Mouse (Mus musculus): ENCODE results near the gene Pde4c. TPM values are rescaled to one million over a fixed set of nuclear protein-coding genes. Genes with fewer than 3 reads are reported as not detected.
A peak's percentile ranks its signal among the peaks of the same experiment; 100 is the strongest.

The Pde4c gene
- polyA plus RNA-seq, 1 experiment from 2014 or later: 8.0 TPM

DNA sequence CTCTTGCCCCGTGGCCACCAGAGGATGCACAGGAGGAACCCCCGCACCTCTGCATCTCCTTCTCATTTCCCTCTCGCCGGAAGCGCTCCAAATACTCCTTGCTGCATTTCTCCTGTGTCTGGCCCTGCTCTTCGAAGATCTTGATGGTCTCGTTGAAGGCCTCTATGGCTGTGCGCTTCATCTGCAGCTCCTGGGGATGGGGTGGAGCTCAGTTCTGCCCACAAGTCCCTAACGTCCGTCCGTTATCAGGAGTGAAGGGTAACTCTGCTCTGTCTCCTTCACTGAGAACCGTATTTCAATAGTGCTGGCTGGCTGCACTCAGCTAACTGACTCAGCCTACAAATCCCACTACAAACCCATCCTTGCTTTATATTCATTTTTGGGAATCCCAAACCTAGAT is 46.3 kb downstream of the Pde4c start:
- no peak for ATAC-seq (replicated peaks; ENCODE audit: low FRiP score, low read depth)
- no peak overlapping the region for H3K4me2 ChIP-seq (ENCODE audit: low read length)
- H3K9me3 ChIP-seq (replicated peaks; ENCODE audit: low read length): no peaks in the 10 kb centered on the region
- H3K27ac ChIP-seq: no peak overlapping the region
- no peak overlapping the region for H3K4me3 ChIP-seq (replicated peaks; ENCODE audit: low read depth, low read length)
- no peak overlapping the region for H3K9ac ChIP-seq (ENCODE audit: low read depth, low read length)
- H3K4me1 ChIP-seq (replicated peaks; ENCODE audit: insufficient read depth, low read length): peaks cover 30% of the 10 kb centered on the region
- WGBS: 78% methylated on average over 12 of the region's 12 CpGs
- peaks cover 32% of the 10 kb centered on the region; the same call in 1 of the 2 replicates for H3K36me3 ChIP-seq (ENCODE audit: insufficient read depth, low read length)
- TF ChIP-seq CTCF (IDR thresholded peaks at IDR 0.05; ENCODE audit: low read depth): no peak
- no peaks in the 10 kb centered on the region for H3K27me3 ChIP-seq (ENCODE audit: insufficient read depth, low read length)
- no peak for DNase-seq (ENCODE audit: low spot score)

DNA sequence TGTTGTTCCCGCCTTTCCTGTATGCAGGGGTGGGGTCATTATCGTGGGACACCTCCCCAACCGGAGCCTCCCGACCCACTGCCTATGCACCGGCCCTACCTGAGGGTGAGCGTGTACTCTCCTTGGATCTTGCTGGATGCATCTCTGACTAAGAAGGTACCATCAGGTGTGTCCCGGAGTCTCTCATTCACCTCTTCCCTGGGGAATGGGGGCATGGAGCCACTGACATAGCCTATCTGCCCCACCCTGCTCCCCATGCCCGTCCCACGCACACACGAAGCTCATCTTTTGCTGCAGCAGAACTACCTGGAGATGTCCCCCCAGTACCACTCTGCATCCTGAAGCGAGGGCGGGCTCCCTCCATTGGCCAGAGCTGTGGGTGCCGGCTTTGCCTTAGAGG is 47.2 kb downstream of the Pde4c start:
- 95% methylated on average over 13 of the region's 13 CpGs for WGBS
- Histone ChIP-seq H3K4me1 (replicated peaks; ENCODE audit: insufficient read depth, low read length) (peaks cover 30% of the 10 kb centered on the region), H3K27ac (no peak overlapping the region), H3K4me3 (replicated peaks; ENCODE audit: low read depth, low read length) (no peak overlapping the region), H3K4me2 (ENCODE audit: low read length) (no peak overlapping the region), H3K9me3 (replicated peaks; ENCODE audit: low read length) (no peaks in the 10 kb centered on the region), H3K27me3 (ENCODE audit: insufficient read depth, low read length) (no peaks in the 10 kb centered on the region), H3K36me3 (ENCODE audit: insufficient read depth, low read length) (peaks cover 32% of the 10 kb centered on the region; the same call in 1 of the 2 replicates), H3K9ac (ENCODE audit: low read depth, low read length) (no peak overlapping the region)
- TF ChIP-seq CTCF (IDR thresholded peaks at IDR 0.05; ENCODE audit: low read depth): no peak
- ATAC-seq (replicated peaks; ENCODE audit: low FRiP score, low read depth): no peak
- DNase-seq (ENCODE audit: low spot score): no peak

DNA sequence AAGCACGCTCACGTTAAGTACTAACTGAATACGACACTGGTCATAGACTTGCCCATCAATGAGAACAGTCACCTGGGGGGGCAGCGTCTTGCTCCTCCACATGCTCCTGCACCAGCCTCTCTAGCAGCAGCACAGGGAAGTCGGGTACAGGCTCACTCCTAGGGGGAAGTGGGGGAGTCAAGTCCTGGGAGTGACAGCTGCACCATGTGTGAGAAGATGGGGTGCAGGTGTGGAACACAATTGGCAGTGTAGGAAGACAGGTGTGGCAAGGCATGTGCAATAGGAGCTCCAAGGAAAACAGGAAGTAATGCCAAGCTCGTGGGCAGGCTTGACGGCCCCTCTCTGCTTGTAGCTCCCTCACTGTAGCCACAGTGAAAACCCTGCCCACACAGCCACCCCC is 47.7 kb downstream of the Pde4c start:
- Histone ChIP-seq H3K9ac (ENCODE audit: low read depth, low read length) (no peak overlapping the region), H3K27ac (no peak overlapping the region), H3K4me2 (ENCODE audit: low read length) (no peak overlapping the region), H3K4me1 (replicated peaks; ENCODE audit: insufficient read depth, low read length) (peaks cover 29% of the 10 kb centered on the region), H3K9me3 (replicated peaks; ENCODE audit: low read length) (no peaks in the 10 kb centered on the region), H3K4me3 (replicated peaks; ENCODE audit: low read depth, low read length) (no peak overlapping the region), H3K36me3 (ENCODE audit: insufficient read depth, low read length) (peaks cover 32% of the 10 kb centered on the region; the same call in 1 of the 2 replicates), H3K27me3 (ENCODE audit: insufficient read depth, low read length) (no peaks in the 10 kb centered on the region)
- no peak for TF ChIP-seq CTCF (IDR thresholded peaks at IDR 0.05; ENCODE audit: low read depth)
- ATAC-seq (replicated peaks; ENCODE audit: low FRiP score, low read depth) (no peak), DNase-seq (ENCODE audit: low spot score) (no peak)
- 78% methylated on average over 7 of the region's 7 CpGs for WGBS

DNA sequence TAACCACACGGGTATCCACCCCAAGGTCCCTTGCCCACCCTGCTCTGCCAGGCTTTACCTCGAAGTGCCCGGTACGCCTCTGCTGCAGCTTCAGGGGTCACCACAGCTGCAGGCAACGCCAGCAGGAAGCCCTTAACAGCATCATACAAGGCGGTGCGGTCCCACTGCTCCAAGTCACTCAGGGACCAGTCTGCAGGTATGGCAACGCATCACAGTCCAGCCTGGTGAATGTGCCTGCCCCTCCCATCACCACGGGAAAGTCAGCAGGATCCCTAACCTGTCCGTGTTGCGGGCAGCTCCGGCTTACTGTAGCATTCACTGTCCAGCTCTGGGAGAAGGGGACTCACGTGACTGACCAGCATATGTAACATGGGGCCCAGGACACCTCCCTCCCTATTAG is 48.6 kb downstream of the Pde4c start:
- Histone ChIP-seq H3K4me1 (replicated peaks; ENCODE audit: insufficient read depth, low read length) (peaks cover 21% of the 10 kb centered on the region), H3K4me2 (ENCODE audit: low read length) (no peak overlapping the region), H3K4me3 (replicated peaks; ENCODE audit: low read depth, low read length) (no peak overlapping the region), H3K36me3 (ENCODE audit: insufficient read depth, low read length) (peaks cover 32% of the 10 kb centered on the region; the same call in 1 of the 2 replicates), H3K27me3 (ENCODE audit: insufficient read depth, low read length) (no peaks in the 10 kb centered on the region), H3K9me3 (replicated peaks; ENCODE audit: low read length) (no peaks in the 10 kb centered on the region), H3K27ac (no peak overlapping the region), H3K9ac (ENCODE audit: low read depth, low read length) (no peak overlapping the region)
- TF ChIP-seq CTCF (IDR thresholded peaks at IDR 0.05; ENCODE audit: low read depth): no peak
- no peak for DNase-seq (ENCODE audit: low spot score)
- WGBS: 92% methylated on average over 13 of the region's 13 CpGs
- ATAC-seq (replicated peaks; ENCODE audit: low FRiP score, low read depth): no peak

DNA sequence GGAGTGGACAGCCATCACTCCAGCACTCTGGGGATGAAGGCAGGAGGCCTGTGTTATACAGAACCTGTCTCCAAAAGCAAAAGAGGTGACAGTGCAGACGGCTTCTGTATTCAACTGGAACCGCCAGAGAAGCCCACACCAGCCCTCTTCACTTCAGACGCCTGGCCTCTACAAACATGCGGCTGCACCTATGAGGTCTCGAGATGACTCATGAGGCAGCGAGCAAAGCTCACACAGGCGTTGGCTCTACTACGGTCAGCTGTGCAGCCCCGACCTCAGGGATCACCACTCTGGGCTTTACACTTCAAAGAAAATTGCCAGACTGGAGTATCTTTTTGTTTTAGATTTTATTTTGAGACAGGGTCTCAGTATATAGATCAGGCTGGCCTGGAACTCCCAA is 49.4 kb downstream of the Pde4c start:
- Histone ChIP-seq H3K27ac (no peak overlapping the region), H3K4me1 (replicated peaks; ENCODE audit: insufficient read depth, low read length) (peaks cover 25% of the 10 kb centered on the region), H3K36me3 (ENCODE audit: insufficient read depth, low read length) (peaks cover 32% of the 10 kb centered on the region; the same call in 1 of the 2 replicates), H3K9ac (ENCODE audit: low read depth, low read length) (peak overlapping the region; percentile 98), H3K4me3 (replicated peaks; ENCODE audit: low read depth, low read length) (no peak overlapping the region), H3K27me3 (ENCODE audit: insufficient read depth, low read length) (no peaks in the 10 kb centered on the region), H3K4me2 (ENCODE audit: low read length) (no peak overlapping the region), H3K9me3 (replicated peaks; ENCODE audit: low read length) (no peaks in the 10 kb centered on the region)
- TF ChIP-seq CTCF (IDR thresholded peaks at IDR 0.05; ENCODE audit: low read depth): no peak
- ATAC-seq (replicated peaks; ENCODE audit: low FRiP score, low read depth) (no peak), DNase-seq (ENCODE audit: low spot score) (no peak)
- WGBS: 73% methylated on average over 9 of the region's 9 CpGs

DNA sequence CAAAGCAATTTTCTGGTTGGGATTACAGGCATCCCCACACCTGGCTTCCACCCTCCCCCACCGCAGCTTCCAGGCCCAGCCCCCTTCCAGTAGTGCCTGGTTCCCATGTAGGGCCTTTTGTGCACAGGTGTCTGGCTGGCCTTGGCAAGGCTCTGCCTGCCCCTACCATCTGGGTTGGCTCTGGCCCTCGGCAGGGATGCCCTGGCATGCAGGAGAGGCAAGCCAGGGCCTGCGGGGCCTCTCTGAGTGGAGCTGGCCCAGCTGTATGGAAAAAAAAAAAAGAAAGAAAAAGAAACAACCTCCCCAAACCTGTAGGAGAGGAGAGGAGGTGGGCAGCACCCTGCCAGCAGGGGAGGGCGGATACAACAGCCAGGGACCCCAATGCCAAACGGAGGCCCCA is 49.9 kb downstream of the Pde4c start:
- peaks cover 27% of the 10 kb centered on the region for H3K4me1 ChIP-seq (replicated peaks; ENCODE audit: insufficient read depth, low read length)
- H3K4me3 ChIP-seq (replicated peaks; ENCODE audit: low read depth, low read length): no peak overlapping the region
- DNase-seq (ENCODE audit: low spot score) (no peak), ATAC-seq (replicated peaks; ENCODE audit: low FRiP score, low read depth) (no peak)
- H3K4me2 ChIP-seq (ENCODE audit: low read length): no peak overlapping the region
- no peaks in the 10 kb centered on the region for H3K27me3 ChIP-seq (ENCODE audit: insufficient read depth, low read length)
- no peak overlapping the region for H3K27ac ChIP-seq
- H3K9ac ChIP-seq (ENCODE audit: low read depth, low read length): peak overlapping the region; percentile 98
- WGBS: 78% methylated on average over 5 of the region's 5 CpGs
- H3K9me3 ChIP-seq (replicated peaks; ENCODE audit: low read length): no peaks in the 10 kb centered on the region
- peaks cover 31% of the 10 kb centered on the region; the same call in 1 of the 2 replicates for H3K36me3 ChIP-seq (ENCODE audit: insufficient read depth, low read length)
- TF ChIP-seq CTCF (IDR thresholded peaks at IDR 0.05; ENCODE audit: low read depth): no peak

DNA sequence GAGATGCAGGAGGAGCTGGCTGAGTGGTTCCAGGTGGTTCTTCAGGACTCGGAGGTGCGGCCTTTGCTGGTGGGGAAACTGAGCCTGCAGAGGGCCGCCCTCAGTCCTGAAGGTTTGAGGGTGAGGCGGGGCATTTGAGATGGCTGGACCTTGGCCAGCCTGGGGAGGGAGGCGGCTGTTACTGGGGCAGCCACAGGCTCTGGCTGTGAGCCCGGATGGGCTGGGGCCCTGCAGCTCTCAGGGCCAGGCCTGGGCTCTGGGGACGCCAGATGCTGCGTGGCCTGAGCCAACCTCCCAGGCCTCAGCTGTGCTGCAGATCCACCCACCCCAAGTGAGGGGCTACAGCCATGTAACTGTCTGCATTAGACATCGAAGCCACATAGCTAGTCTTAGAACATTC is 50.3 kb downstream of the Pde4c start:
- WGBS: 48% methylated on average over 8 of the region's 9 CpGs
- H3K27ac ChIP-seq: no peak overlapping the region

More for the DNA sequence above, 50.3 kb downstream of the Pde4c start:
- Histone ChIP-seq H3K4me3 (replicated peaks; ENCODE audit: low read depth, low read length) (no peak overlapping the region), H3K9ac (ENCODE audit: low read depth, low read length) (peak overlapping the region; percentile 98), H3K4me2 (ENCODE audit: low read length) (no peak overlapping the region), H3K4me1 (replicated peaks; ENCODE audit: insufficient read depth, low read length) (peaks cover 27% of the 10 kb centered on the region), H3K36me3 (ENCODE audit: insufficient read depth, low read length) (peaks cover 32% of the 10 kb centered on the region; the same call in 1 of the 2 replicates), H3K9me3 (replicated peaks; ENCODE audit: low read length) (no peaks in the 10 kb centered on the region), H3K27me3 (ENCODE audit: insufficient read depth, low read length) (no peaks in the 10 kb centered on the region)
- DNase-seq (ENCODE audit: low spot score): no peak
- TF ChIP-seq CTCF (IDR thresholded peaks at IDR 0.05; ENCODE audit: low read depth): no peak
- no peak for ATAC-seq (replicated peaks; ENCODE audit: low FRiP score, low read depth)

Measured in kidney, postnatal 0 days (tissue).